Mouse (Mus musculus) cortical plate, adult 2 months (tissue): ENCODE data around the gene Fras1. TPM values are rescaled to one million over a fixed set of nuclear protein-coding genes. Genes with fewer than 3 reads are reported as not detected.

Experiments used
- H3K27ac ChIP-seq: fragments of 200-500 bp; 2 replicates; pipeline ENCODE4 v1.5.1; 2012; ENCODE audit warnings: low read length, control low read depth, inconsistent platforms; ENCODE audit not compliant: insufficient read depth
- H3K4me1 ChIP-seq: fragments of 200-500 bp; 2 replicates; pipeline ENCODE4 v1.6.1; 2011; ENCODE audit warnings: low read length; ENCODE audit not compliant: control insufficient read depth, insufficient read depth
- H3K4me3 ChIP-seq: fragments of 200-500 bp; 2 replicates; pipeline ENCODE4 v1.5.1; 2011; ENCODE audit warnings: mild to moderate bottlenecking, low read length, control low read depth; ENCODE audit not compliant: insufficient read depth
- CTCF ChIP-seq: fragments of 200-500 bp; IDR thresholded peaks from 2 replicates; pipeline ENCODE4 v1.5.1; 2011; ENCODE audit warnings: mild to moderate bottlenecking, control low read depth, low read length; ENCODE audit not compliant: insufficient read depth; ENCODE audit errors: extremely low read depth
- POLR2A ChIP-seq: fragments of 200-500 bp; IDR thresholded peaks from 2 replicates; pipeline ENCODE4 v1.6.1; 2011; ENCODE audit warnings: mild to moderate bottlenecking, low read length, control low read depth; ENCODE audit not compliant: insufficient read depth; ENCODE audit errors: extremely low read depth
- polyA plus RNA-seq: library from polyadenylated mRNA; depleted of rRNA; stranded (reverse); fragments of >200 nt; gene quantifications from 2 replicates; pipeline ENCODE4 v1.2.3, GENCODE M21; 2012

Gene Fras1
- polyA plus RNA-seq, 1 experiment = 6.0 TPM

DNA sequence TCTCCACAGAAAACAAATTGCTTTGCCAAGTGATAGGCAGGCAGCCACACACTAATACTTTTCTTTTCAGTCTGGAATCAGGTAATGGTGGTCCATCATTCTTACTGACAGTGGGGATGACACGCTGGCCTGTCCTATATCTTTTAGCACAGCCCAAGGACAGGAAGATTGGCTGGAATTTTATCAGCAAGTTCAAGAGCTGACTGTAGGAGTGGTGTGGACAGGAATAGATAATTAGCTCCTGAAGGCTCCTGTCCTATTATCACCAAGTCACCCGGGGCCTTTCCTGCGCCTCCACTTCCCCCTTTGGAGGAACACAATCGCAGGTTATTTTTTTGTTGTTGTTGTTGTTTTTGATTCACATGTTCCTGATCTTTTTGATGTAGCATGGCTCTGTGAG, 139.6 kb downstream of the Fras1 start:
- no peak overlapping the region for H3K4me3 ChIP-seq
- no peak for TF ChIP-seq CTCF
- TF ChIP-seq POLR2A = no peak
- no peak overlapping the region for H3K27ac ChIP-seq
- no peaks in the 10 kb centered on the region for H3K4me1 ChIP-seq

GRCm38 (mm10) chr5:96515860-96516311, 142.1 kb downstream of the Fras1 start:
- H3K4me3 ChIP-seq = no peak overlapping the region
- no peaks in the 10 kb centered on the region for H3K4me1 ChIP-seq
- no peak overlapping the region for H3K27ac ChIP-seq
- TF ChIP-seq POLR2A (no peak), CTCF (no peak)

DNA sequence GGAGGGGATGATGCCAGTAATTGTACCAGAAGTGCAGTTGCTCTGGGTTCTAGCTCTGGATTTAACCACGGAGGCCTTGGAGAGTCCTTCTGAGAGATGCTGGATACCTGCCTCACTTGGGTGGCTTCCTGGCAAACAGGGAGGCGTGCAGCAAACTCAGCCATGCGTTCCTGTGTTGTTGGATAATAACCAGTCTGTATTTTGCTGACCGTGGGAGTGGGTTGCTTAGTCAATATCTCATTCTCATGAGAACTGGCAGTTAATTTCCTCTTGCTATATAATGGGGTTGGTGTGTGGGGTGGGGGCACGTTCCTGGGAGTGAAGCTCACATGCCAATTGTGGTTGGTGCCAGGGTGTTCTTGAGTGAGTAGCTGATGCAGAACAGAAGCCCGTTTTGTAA, 142.6 kb downstream of the Fras1 start:
- TF ChIP-seq POLR2A (no peak), CTCF (no peak)
- Histone ChIP-seq H3K4me3 (no peak overlapping the region), H3K4me1 (no peaks in the 10 kb centered on the region), H3K27ac (no peak overlapping the region)

- no peak overlapping the region for H3K27ac ChIP-seq
- H3K4me1 ChIP-seq = no peaks in the 10 kb centered on the region
- H3K4me3 ChIP-seq = no peak overlapping the region
- TF ChIP-seq POLR2A = no peak
- TF ChIP-seq CTCF = no peak
These were observed 147.8 kb downstream of the Fras1 start for GRCm38 (mm10) chr5:96521541-96521940.

DNA sequence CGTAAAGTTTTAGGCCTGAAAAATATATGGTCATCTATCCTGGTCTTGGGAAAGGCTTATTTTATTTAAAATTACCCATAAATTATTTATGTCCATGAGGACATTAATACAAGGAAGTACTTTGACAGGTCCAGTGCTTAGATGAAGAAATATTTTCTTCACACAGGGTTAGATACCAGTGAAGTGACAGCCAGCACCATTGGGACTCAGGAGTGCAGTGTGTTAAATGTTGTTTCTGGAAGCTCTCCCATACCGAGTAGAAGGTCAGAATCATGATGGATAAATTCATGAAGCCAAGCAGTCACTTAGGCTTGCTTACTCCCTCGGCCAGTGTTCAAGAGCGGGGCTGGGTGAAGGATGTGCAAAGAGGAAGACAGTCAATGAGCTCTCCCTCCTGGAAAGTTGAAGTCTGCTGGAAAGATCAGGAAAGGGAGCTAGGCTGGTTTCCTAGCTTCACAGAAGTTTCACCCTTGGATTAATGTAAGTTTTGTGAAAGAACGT, 149.2 kb downstream of the Fras1 start:
- H3K27ac ChIP-seq = no peak overlapping the region
- H3K4me1 ChIP-seq = no peaks in the 10 kb centered on the region
- H3K4me3 ChIP-seq = no peak overlapping the region
- no peak for TF ChIP-seq CTCF
- TF ChIP-seq POLR2A = no peak

- H3K27ac ChIP-seq = no peak overlapping the region
- TF ChIP-seq CTCF (no peak), POLR2A (no peak)
- H3K4me3 ChIP-seq = no peak overlapping the region
- peaks cover 1% of the 10 kb centered on the region; the same call in 1 of the 2 replicates for H3K4me1 ChIP-seq
These were observed 154.5 kb downstream of the Fras1 start for GRCm38 (mm10) chr5:96528296-96528695.

DNA sequence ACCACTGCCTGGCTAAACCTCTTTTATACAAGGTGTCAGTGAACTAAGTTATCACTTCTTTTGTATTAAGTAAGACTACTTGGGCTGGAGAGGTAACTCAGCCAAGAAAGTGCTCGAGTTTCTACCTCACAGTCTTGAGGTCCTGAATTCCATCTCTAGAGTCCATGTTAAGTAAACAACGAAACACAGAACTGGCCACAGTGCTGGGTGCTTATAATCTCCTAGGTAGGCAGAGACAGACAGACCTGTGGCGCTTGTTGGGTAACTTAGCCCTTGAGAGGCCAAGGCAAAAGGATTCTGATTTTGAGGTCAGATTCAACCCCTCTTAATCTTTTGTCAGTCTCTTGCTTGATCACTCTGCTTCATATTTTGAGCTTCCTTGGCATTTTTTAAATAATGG, 156.8 kb downstream of the Fras1 start:
- Histone ChIP-seq H3K27ac (no peak overlapping the region), H3K4me3 (no peak overlapping the region), H3K4me1 (peaks cover 1% of the 10 kb centered on the region; the same call in 1 of the 2 replicates)
- TF ChIP-seq CTCF = no peak
- TF ChIP-seq POLR2A = no peak

DNA sequence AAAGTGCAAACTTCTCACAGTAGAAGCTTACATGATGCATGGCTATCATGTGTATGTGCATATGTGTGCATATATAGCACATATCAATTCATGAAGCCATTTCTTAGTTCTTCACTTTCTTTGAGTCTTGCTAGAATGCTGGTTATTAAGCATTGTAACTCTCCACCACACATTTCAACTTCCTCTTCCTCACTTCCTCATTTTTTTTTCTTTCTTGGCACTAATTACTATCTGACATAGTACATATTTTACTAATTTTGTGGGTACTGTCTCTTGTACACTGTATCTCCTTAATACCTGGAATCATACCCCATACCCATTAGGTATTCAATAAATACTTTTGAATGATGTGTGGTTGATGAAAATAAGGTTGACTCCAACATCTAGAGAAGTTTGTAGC, 158.2 kb downstream of the Fras1 start:
- Histone ChIP-seq H3K4me1 (peaks cover 1% of the 10 kb centered on the region; the same call in 1 of the 2 replicates), H3K27ac (no peak overlapping the region), H3K4me3 (no peak overlapping the region)
- TF ChIP-seq POLR2A (no peak), CTCF (no peak)

- H3K4me1 ChIP-seq = no peaks in the 10 kb centered on the region
- no peak overlapping the region for H3K4me3 ChIP-seq
- no peak overlapping the region for H3K27ac ChIP-seq
- TF ChIP-seq CTCF = no peak
These were observed 162.8 kb downstream of the Fras1 start for GRCm38 (mm10) chr5:96536527-96536926.

DNA sequence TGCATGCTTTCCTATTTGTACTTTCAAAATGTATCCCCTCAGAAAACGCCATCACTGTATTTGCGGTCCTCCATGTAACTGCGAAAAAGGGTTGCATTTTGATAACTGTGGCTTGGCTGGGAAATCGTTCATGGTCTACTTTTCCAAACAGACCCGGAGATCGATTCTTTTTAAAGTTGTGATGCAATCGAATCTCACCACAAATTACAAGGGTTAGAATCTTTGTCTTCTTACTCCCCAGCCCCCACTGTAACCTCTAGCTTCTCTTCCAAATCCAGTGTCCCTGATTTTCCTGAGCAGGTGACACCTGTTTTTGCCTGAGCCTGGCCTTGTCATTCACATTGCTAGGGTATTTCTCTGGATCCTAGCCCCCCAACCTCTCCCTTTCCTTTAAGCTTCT, 163.2 kb downstream of the Fras1 start:
- no peak overlapping the region for H3K27ac ChIP-seq
- no peak overlapping the region for H3K4me3 ChIP-seq
- H3K4me1 ChIP-seq = no peaks in the 10 kb centered on the region
- TF ChIP-seq CTCF (no peak), POLR2A (no peak)

- TF ChIP-seq CTCF (no peak), POLR2A (no peak)
- H3K27ac ChIP-seq = no peak overlapping the region
- no peaks in the 10 kb centered on the region for H3K4me1 ChIP-seq
- no peak overlapping the region for H3K4me3 ChIP-seq
These were observed 170.4 kb downstream of the Fras1 start for GRCm38 (mm10) chr5:96544112-96544511.
